Mouse (Mus musculus): ENCODE results near the gene Trmt2a.

- no peak for TF ChIP-seq CTCF (IDR thresholded peaks at IDR 0.05; ENCODE audit: low read depth)
- no peak for TF ChIP-seq EP300 (optimal IDR thresholded peaks at IDR 0.05)
Measured at GRCm38 (mm10) chr16:18213689-18214088, 34.8 kb upstream of the Trmt2a start.

All from stomach, postnatal 0 days (tissue).